Mouse (Mus musculus): ENCODE results near the gene Ccz1. TPM values are rescaled to one million over a fixed set of nuclear protein-coding genes. Genes with fewer than 3 reads are reported as not detected.

Gene Ccz1
- polyA plus RNA-seq, 1 experiment from 2014 or later = 89.2 TPM

DNA sequence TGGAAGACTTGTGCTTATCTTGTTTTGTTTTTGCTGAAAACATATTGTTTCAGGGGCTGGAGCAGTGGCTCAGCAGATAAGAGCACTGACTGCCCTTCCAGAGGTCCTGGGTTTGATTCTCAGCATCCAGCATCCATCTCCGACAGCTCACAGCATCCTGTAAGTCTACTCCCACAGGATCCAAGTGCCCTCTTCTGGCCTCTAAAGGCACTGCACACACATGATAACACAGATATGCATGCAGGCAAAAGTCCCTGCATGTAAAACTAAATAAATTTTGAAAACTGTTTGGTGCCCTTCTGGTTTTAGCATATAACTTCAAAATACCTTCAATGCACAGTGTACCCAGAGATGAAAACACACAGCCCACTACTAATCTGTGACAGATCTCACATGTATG lies 15.3 kb downstream of the Ccz1 start:
- Histone ChIP-seq H3K36me3 (ENCODE audit: insufficient read depth, low read length) (peaks cover 72% of the 10 kb centered on the region), H3K4me2 (replicated peaks; ENCODE audit: low read depth, low read length) (no peak overlapping the region), H3K9ac (replicated peaks; ENCODE audit: low read length) (no peak overlapping the region), H3K4me3 (ENCODE audit: low read length) (no peak overlapping the region), H3K9me3 (ENCODE audit: low read length) (no peaks in the 10 kb centered on the region), H3K27me3 (ENCODE audit: insufficient read depth, low read length) (no peaks in the 10 kb centered on the region), H3K4me1 (ENCODE audit: insufficient read depth, low read length) (no peaks in the 10 kb centered on the region), H3K27ac (ENCODE audit: low read length) (no peak overlapping the region)
- WGBS = 94% methylated on average over 1 of the region's 1 CpGs
- no peak for ATAC-seq (ENCODE audit: low FRiP score, low TSS enrichment)

DNA sequence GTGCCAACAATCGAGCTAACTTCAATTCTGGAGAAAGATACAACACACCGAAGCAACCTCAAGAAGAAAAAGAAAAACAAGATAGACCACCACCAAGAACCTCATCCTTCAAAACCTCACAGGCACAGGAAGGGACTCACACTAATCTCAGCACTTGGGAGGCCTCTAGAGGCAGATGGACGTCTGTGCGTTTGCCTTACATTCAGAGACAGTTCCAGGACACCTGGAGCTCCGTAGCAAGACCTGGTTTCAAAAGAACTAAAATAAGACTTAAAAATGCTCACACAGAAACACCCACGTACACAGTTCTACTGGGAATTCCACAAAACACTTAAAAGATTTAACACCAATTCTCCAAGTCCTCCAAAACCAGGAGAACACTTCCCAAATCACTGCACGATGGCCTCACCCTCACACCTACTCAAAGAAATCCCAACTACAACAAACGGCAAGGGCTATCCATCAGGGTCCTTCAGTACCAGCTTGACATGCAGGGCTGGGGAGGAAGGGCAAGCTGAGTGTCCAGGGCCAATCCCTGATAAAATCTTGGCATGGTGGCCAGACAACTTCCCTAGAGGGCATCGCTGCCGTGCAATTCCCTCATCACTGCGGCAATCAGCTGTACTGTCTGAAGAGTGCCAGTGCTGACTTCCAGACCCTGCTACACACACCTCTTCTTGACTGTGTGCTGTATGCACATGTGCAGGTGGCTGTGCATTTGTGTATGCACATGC lies 19.9 kb downstream of the Ccz1 start:
- Histone ChIP-seq H3K9ac (replicated peaks; ENCODE audit: low read length) (no peak overlapping the region), H3K27ac (ENCODE audit: low read length) (no peak overlapping the region), H3K4me2 (replicated peaks; ENCODE audit: low read depth, low read length) (no peak overlapping the region), H3K9me3 (ENCODE audit: low read length) (no peaks in the 10 kb centered on the region), H3K4me1 (ENCODE audit: insufficient read depth, low read length) (no peaks in the 10 kb centered on the region), H3K4me3 (ENCODE audit: low read length) (no peak overlapping the region), H3K36me3 (ENCODE audit: insufficient read depth, low read length) (peaks cover 78% of the 10 kb centered on the region), H3K27me3 (ENCODE audit: insufficient read depth, low read length) (no peaks in the 10 kb centered on the region)
- ATAC-seq (ENCODE audit: low FRiP score, low TSS enrichment) = no peak
- 65% methylated on average over 11 of the region's 11 CpGs for WGBS

DNA sequence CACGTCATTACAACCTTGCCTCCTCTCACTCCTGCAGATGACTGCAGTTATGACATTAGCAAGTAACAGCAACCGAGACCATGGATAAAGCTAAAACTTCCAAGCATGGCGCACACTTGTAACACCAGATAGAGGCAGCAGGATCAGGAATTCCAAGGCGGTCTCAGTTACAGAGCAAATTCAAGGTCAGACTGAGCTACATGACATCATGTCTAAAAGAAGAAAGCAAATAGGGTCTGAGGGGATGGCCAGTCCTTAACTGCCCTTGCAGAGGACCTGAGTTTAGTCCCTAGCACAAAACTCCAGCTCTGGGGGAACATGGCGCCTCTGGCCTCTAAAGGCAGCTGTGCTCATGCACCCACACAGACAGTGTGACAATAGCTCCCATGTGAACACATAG lies 20.8 kb downstream of the Ccz1 start:
- H3K36me3 ChIP-seq (ENCODE audit: insufficient read depth, low read length) = peaks cover 76% of the 10 kb centered on the region
- no peaks in the 10 kb centered on the region for H3K27me3 ChIP-seq (ENCODE audit: insufficient read depth, low read length)
- H3K9ac ChIP-seq (replicated peaks; ENCODE audit: low read length) = no peak overlapping the region
- H3K4me3 ChIP-seq (ENCODE audit: low read length) = no peak overlapping the region
- H3K9me3 ChIP-seq (ENCODE audit: low read length) = no peaks in the 10 kb centered on the region
- H3K27ac ChIP-seq (ENCODE audit: low read length) = no peak overlapping the region
- no peak overlapping the region for H3K4me2 ChIP-seq (replicated peaks; ENCODE audit: low read depth, low read length)
- 94% methylated on average over 5 of the region's 5 CpGs for WGBS
- ATAC-seq (ENCODE audit: low FRiP score, low TSS enrichment) = no peak
- H3K4me1 ChIP-seq (ENCODE audit: insufficient read depth, low read length) = no peaks in the 10 kb centered on the region

DNA sequence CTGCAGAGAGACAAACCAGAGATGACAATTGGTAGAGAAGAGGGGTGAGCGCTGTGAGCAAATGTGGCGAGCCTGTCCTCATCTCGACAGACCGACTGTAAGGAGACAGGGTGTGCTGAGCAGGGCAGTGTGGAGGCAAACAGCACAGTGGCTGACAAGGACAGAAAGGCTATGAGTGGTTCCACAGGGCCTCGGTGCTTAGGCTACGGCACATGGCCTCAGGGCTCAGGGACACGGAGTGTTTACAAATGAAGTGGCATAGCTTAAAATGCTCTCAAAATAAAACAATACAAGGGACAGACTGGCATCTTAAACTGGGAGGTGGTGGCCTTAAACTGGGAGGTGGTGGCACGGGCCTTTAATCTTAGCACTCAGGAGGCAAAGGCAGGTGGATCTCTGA lies 21.4 kb downstream of the Ccz1 start:
- no peak overlapping the region for H3K9ac ChIP-seq (replicated peaks; ENCODE audit: low read length)
- WGBS = 90% methylated on average over 8 of the region's 8 CpGs
- no peaks in the 10 kb centered on the region for H3K9me3 ChIP-seq (ENCODE audit: low read length)
- H3K4me3 ChIP-seq (ENCODE audit: low read length) = no peak overlapping the region
- no peaks in the 10 kb centered on the region for H3K4me1 ChIP-seq (ENCODE audit: insufficient read depth, low read length)
- ATAC-seq (ENCODE audit: low FRiP score, low TSS enrichment) = no peak
- H3K27me3 ChIP-seq (ENCODE audit: insufficient read depth, low read length) = no peaks in the 10 kb centered on the region
- H3K27ac ChIP-seq (ENCODE audit: low read length) = no peak overlapping the region
- H3K36me3 ChIP-seq (ENCODE audit: insufficient read depth, low read length) = peaks cover 75% of the 10 kb centered on the region
- no peak overlapping the region for H3K4me2 ChIP-seq (replicated peaks; ENCODE audit: low read depth, low read length)

DNA sequence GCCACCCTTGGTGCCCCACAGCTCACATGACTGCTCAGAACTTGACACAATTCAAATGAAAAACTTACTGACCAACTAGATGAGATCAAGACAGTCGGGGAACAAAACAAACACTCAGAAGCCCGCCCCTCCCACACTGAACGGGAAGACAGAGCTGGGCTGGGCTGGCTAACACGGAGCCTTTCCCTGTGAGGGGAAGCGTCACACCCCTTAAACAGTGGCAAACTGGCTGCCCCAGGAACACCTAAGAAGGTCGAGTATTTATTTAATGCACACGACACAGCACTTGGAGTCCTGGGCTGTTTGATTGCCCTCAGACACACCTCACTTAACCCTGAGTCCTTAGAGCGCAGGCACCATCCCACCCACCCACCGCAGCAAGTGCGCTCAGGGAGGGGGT lies 22.0 kb downstream of the Ccz1 start:
- no peak for ATAC-seq (ENCODE audit: low FRiP score, low TSS enrichment)
- Histone ChIP-seq H3K27ac (ENCODE audit: low read length) (no peak overlapping the region), H3K4me3 (ENCODE audit: low read length) (no peak overlapping the region), H3K4me2 (replicated peaks; ENCODE audit: low read depth, low read length) (no peak overlapping the region), H3K36me3 (ENCODE audit: insufficient read depth, low read length) (peaks cover 75% of the 10 kb centered on the region), H3K9ac (replicated peaks; ENCODE audit: low read length) (no peak overlapping the region), H3K27me3 (ENCODE audit: insufficient read depth, low read length) (no peaks in the 10 kb centered on the region), H3K4me1 (ENCODE audit: insufficient read depth, low read length) (no peaks in the 10 kb centered on the region), H3K9me3 (ENCODE audit: low read length) (no peaks in the 10 kb centered on the region)
- 76% methylated on average over 10 of the region's 10 CpGs for WGBS

DNA sequence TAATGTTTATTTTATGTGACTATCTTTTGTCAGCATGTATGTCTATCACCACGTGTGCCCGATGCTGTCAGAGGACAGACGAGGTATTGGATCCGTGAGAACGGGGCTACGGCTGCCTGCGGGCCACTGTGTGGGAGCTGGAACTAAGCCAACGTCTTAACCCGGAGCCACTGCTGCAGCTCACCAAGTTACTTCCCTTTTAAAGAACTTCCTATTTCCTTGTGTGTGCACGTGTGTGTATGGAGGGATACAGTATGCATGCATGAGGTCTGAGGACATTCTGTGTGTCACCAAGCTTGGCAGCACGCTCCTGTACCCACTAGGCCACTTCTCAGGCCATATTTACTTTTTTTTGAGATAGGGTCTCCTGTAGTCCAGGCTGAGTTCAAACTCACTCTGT lies 24.6 kb downstream of the Ccz1 start:
- Histone ChIP-seq H3K9me3 (ENCODE audit: low read length) (no peaks in the 10 kb centered on the region), H3K36me3 (ENCODE audit: insufficient read depth, low read length) (peaks cover 81% of the 10 kb centered on the region), H3K27ac (ENCODE audit: low read length) (no peak overlapping the region), H3K9ac (replicated peaks; ENCODE audit: low read length) (no peak overlapping the region), H3K4me3 (ENCODE audit: low read length) (no peak overlapping the region), H3K27me3 (ENCODE audit: insufficient read depth, low read length) (no peaks in the 10 kb centered on the region), H3K4me2 (replicated peaks; ENCODE audit: low read depth, low read length) (no peak overlapping the region), H3K4me1 (ENCODE audit: insufficient read depth, low read length) (no peaks in the 10 kb centered on the region)
- WGBS = 87% methylated on average over 11 of the region's 11 CpGs
- ATAC-seq (ENCODE audit: low FRiP score, low TSS enrichment) = no peak

DNA sequence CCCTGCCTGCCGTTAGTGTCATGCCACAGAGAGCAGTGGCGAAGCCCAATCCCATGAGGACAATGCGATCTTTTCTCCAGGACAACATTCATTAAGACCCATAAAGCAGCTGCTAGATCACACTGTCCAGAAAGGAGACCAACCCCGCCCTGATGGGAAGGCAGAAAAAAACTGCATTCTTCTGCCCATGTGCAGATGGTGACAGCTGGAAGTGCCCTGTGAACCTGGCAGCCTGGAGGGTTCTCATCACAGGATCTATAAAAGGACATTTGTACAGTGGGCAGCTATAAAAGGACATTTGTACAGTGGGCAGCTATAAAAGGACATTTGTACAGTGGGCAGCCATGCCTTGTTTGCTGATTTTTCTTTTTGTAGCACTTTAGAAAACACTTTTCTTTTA lies 25.6 kb downstream of the Ccz1 start:
- 91% methylated on average over 4 of the region's 4 CpGs for WGBS
- Histone ChIP-seq H3K9ac (replicated peaks; ENCODE audit: low read length) (no peak overlapping the region), H3K27ac (ENCODE audit: low read length) (no peak overlapping the region), H3K27me3 (ENCODE audit: insufficient read depth, low read length) (no peaks in the 10 kb centered on the region), H3K4me3 (ENCODE audit: low read length) (no peak overlapping the region), H3K36me3 (ENCODE audit: insufficient read depth, low read length) (peaks cover 77% of the 10 kb centered on the region), H3K4me2 (replicated peaks; ENCODE audit: low read depth, low read length) (no peak overlapping the region), H3K9me3 (ENCODE audit: low read length) (no peaks in the 10 kb centered on the region), H3K4me1 (ENCODE audit: insufficient read depth, low read length) (no peaks in the 10 kb centered on the region)
- no peak for ATAC-seq (ENCODE audit: low FRiP score, low TSS enrichment)

DNA sequence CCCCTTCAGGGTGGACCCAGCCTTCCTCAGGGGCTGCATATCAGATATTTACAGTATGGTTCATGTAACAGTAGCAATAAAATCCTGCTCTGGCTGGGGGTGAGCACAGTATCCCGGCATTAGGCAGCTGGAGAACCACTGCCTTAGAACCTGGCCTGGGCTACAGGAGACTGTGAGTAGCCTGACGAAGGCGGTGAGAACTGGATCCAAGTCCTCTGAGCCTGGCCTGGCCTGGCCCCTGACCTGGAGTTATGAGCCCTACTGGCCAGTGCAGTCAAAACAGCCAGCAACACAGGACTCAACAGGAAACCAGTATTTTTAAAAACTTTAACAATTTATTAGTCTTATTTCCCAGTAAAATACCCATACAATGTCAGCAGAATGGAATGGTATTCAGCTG lies 27.1 kb downstream of the Ccz1 start:
- WGBS = 86% methylated on average over 3 of the region's 3 CpGs
- Histone ChIP-seq H3K9ac (replicated peaks; ENCODE audit: low read length) (no peak overlapping the region), H3K27me3 (ENCODE audit: insufficient read depth, low read length) (no peaks in the 10 kb centered on the region), H3K36me3 (ENCODE audit: insufficient read depth, low read length) (peaks cover 64% of the 10 kb centered on the region), H3K27ac (ENCODE audit: low read length) (no peak overlapping the region), H3K4me3 (ENCODE audit: low read length) (no peak overlapping the region), H3K9me3 (ENCODE audit: low read length) (no peaks in the 10 kb centered on the region), H3K4me2 (replicated peaks; ENCODE audit: low read depth, low read length) (no peak overlapping the region), H3K4me1 (ENCODE audit: insufficient read depth, low read length) (no peaks in the 10 kb centered on the region)
- no peak for ATAC-seq (ENCODE audit: low FRiP score, low TSS enrichment)

DNA sequence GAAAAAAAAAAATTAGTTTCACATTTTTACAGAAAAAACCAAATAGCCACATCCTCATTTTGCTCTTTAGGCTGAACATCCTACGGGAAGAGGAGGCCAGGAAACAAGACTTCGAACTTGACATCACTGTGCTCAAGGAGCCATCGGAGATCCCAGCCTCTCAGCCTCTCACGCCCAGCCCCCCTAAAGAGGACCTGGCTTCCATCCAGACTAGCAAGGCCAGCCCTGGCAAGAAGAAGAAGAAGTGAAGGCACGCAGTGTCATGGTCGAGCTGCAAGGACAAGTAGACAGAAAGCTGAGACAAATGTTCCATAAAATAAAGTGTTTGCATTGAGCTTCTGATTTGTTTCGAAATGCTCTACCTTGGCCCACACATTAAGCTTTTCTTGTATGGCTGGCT lies 29.3 kb downstream of the Ccz1 start:
- Histone ChIP-seq H3K36me3 (ENCODE audit: insufficient read depth, low read length) (peaks cover 45% of the 10 kb centered on the region), H3K4me3 (ENCODE audit: low read length) (no peak overlapping the region), H3K9me3 (ENCODE audit: low read length) (no peaks in the 10 kb centered on the region), H3K9ac (replicated peaks; ENCODE audit: low read length) (no peak overlapping the region), H3K27ac (ENCODE audit: low read length) (no peak overlapping the region), H3K4me2 (replicated peaks; ENCODE audit: low read depth, low read length) (no peak overlapping the region), H3K27me3 (ENCODE audit: insufficient read depth, low read length) (no peaks in the 10 kb centered on the region), H3K4me1 (ENCODE audit: insufficient read depth, low read length) (no peaks in the 10 kb centered on the region)
- ATAC-seq (ENCODE audit: low FRiP score, low TSS enrichment) = no peak
- WGBS = 84% methylated on average over 7 of the region's 7 CpGs

DNA sequence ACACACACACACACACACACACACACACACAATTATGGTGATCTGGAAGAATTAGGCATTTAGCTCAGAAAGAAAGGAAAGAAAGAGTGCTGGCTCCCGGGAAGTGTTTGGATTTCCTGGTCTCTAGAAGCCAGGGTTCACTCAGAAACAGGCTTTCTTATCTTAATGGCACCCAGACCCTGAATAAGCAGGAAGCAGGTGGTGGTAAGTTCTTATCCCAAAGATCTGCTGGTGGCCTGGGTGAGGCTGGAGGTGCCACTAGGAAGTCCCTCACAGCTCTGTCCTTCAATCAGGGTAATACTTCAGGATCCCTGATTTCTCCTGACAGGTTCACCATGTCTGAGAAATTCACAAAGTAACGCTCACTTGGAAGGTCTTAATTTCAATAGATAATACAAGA lies 32.3 kb downstream of the Ccz1 start:
- no peak for ATAC-seq (ENCODE audit: low FRiP score, low TSS enrichment)
- no peak overlapping the region for H3K4me2 ChIP-seq (replicated peaks; ENCODE audit: low read depth, low read length)
- H3K9me3 ChIP-seq (ENCODE audit: low read length) = no peaks in the 10 kb centered on the region

More for the DNA sequence above, 32.3 kb downstream of the Ccz1 start:
- 72% methylated on average over 2 of the region's 2 CpGs for WGBS
- Histone ChIP-seq H3K27me3 (ENCODE audit: insufficient read depth, low read length) (no peaks in the 10 kb centered on the region), H3K36me3 (ENCODE audit: insufficient read depth, low read length) (peaks cover 20% of the 10 kb centered on the region), H3K9ac (replicated peaks; ENCODE audit: low read length) (no peak overlapping the region), H3K4me1 (ENCODE audit: insufficient read depth, low read length) (no peaks in the 10 kb centered on the region), H3K4me3 (ENCODE audit: low read length) (no peak overlapping the region), H3K27ac (ENCODE audit: low read length) (no peak overlapping the region)
